Mouse (Mus musculus): ENCODE data around the gene Cdc25b.

GRCm38 (mm10) chr2:131139287-131139686 lies 47.5 kb upstream of the Cdc25b start:
- TF ChIP-seq CTCF (IDR thresholded peaks at IDR 0.05; ENCODE audit: low read depth) = no peak
- no peak for TF ChIP-seq EP300 (optimal IDR thresholded peaks at IDR 0.05)

All from stomach, postnatal 0 days (tissue).